Mouse (Mus musculus): ENCODE measurements around the gene Slc5a2. TPM values are rescaled to one million over a fixed set of nuclear protein-coding genes. Genes with fewer than 3 reads are reported as not detected.

Slc5a2 gene
- not detected for total RNA-seq (2021)

DNA sequence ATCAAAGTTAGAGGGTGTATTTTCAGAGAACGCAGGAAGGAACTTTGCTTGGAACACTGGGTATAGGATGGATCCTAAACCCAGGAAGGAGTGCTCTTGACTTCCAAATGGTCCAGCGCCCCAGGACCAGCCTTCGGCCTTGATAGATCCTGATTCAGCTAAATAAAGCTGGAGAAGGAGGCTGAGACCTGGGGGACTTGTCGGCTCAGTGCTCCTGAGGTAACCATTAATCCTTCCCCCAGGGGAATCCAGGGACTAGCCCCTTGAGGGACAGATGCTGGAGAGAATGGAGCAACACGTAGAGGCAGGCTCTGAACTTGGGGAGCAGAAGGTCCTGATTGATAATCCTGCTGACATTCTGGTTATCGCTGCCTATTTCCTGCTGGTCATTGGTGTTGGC lies at the start of gene Slc5a2:
TSS of gene Slc5a2 (plus strand) at position 247 of the 400 bp plus-strand sequence.
- intact Hi-C loops (cut with DNase I) = no loop called here
- DNase-seq (ENCODE audit: low spot score) = no peak

DNA sequence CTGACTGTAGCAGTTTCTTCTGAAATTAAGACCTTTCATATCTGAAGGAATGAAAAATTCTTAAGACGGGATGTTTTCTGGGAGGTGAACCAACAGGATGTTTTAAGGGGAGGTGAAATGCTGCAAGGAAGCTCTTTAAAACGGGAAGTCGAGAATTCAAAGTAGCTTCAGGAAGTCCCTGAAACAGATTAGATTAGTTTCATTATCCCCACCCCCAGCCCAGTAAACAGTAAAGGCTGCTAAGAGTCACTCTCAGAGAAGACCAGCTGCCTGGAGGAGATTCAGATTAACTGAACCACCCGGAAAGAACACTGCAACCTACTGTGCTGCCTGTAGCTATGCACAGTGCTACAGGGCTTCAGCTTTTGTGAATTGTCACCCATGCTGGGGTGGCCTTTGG lies 45.5 kb upstream of the Slc5a2 start:
- no peak for DNase-seq (ENCODE audit: low spot score)
- intact Hi-C loops (cut with DNase I) = no loop called here

DNA sequence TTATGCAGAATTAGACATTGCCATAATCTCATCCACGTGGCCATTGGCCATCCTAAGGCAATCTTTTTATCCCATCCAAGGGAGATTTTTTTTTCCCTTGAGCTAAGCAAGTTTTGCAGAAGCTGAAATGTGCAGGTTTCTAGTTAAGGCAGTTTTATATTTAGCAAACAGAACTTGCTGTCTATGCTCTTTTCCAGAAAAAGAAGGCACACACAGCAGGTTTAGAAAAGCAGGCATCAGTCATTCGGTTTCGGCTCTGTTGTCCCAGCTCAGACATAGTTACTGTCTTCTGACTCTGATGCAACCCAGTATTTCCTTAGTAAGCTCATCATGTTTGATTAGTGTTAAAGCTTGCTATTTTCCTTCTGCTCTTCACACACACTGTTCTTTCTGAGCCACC lies 44.5 kb upstream of the Slc5a2 start:
- no peak for DNase-seq (ENCODE audit: low spot score)
- intact Hi-C loops (cut with DNase I) = no loop called here

DNA sequence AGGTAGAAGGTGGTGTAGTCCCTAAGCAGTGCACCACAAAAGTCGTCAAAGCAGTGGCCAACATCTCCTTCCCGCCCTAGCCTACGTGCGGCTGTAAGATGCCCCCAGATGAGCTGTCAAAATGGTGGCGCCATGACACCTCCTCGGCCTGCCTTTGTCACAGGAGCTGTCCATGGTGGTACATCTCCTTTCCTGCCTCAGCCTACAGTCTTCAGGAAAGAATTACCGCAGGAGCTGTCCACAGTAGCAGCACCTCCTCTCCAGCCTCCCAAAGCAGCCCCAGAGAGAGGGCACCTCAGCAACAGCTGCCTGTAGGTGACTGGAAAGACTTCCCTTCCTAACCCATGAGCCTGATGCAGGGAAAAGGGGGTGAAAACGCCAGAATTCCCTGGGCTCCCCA lies 33.7 kb upstream of the Slc5a2 start:
- intact Hi-C loops (cut with DNase I) = loop anchor here (10.0 kb wide), 1 partner anchor 223 kb away; no protein-coding TSS in a partner anchor

DNA sequence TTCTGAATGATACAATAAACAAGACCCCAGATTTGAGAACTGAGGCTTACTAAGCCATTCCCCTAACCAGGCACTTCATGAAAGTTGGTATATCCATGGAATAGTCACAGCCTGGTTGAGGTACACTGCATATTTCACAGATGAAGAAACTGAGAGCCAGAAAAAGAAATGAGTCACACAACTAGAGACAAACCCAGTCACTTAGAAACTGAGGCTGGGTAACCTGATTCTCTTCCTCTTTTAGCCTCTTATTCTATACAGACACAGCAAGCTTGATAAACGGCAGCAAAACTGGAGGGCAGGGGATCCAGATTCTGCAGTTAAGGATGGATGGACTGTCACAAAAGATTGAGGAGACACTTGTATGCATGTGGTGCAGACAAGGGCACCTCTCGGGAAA lies 30.7 kb upstream of the Slc5a2 start:
- DNase-seq (ENCODE audit: low spot score) = no peak
- intact Hi-C loops (cut with DNase I) = loop anchor here (10.0 kb wide), 1 partner anchor 220 kb away; no protein-coding TSS in a partner anchor

More for the DNA sequence above, 33.7 kb upstream of the Slc5a2 start:
- DNase-seq (ENCODE audit: low spot score) = no peak

DNA sequence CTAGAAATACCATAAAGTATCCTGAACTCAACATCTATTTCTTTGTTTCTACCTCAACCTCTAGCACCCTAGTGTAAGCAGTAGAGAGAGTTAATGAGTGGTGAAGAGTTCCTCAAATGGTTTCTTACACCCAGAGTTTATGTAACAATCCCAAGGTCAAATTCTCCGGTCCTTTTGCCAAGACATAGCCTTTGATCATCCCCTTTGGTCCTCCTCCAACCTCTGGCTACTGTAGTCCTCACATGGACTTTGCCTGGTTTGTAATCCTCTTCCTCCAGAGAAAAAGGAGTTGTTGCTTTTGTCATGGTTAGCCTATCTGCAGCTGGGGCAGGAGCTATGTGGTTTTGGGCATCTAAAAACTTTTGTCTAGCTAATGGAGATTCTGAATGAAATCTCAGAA lies 30.0 kb upstream of the Slc5a2 start:
- intact Hi-C loops (cut with DNase I) = loop anchor here (10.0 kb wide), 1 partner anchor 219 kb away; no protein-coding TSS in a partner anchor
- no peak for DNase-seq (ENCODE audit: low spot score)

DNA sequence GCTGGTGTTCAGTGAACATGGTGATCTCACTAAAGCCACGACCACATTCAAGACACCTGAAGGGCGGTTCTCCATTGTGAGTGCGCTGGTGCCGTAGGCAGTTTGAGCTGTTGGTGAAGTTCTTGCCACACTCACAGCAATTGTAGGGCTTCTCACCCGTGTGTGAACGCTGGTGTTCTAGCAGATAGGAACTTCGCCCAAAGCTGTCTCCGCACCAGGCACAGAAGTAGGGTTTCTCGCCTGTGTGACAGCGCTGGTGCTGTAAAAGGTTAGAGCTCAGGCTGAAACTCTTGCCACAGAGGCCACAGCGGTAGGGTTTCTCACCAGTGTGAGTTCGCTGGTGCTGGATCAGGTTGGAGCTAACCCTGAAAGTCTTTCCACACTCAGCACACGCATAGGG lies 29.0 kb upstream of the Slc5a2 start:
- intact Hi-C loops (cut with DNase I) = loop anchor here (2.0 to 10.0 kb wide), 2 partner anchors 108 to 218 kb away; no protein-coding TSS in a partner anchor
- no peak for DNase-seq (ENCODE audit: low spot score)

DNA sequence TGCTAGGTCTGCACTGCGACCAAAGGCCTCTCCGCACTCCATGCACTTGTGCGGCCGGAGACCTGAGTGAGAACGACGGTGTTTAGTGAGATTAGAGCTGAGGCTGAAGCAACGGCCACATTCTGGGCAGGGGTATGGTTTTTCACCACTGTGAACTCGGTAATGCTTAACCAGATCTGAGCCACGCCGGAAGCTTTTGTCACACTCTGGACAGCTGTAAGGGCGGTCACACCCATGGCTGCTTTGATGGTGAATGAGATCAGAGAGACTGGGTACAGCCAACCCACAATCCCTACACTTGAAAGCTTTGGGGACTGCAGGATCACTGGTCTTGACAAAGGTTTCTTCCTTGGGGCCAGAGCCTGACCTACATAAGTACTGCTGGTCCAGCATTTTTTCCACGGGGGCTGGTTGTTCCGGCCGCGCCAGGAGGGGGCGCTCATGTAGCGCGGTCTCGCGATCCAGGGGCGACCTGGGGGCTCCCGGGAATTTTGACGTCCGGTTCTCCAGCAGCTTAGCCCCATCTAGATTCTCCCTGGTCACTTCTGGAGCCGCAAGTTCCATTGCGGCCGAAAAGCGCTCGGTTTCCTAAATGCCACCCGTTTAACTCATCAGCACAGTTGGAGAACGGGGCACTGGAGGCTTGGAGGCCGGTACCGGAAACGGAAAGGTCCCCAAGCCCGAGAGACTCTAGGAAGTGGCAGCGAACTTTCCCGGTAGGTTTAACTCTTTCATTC lies 28.4 kb upstream of the Slc5a2 start, which contains the start of gene Armc5:
TSS of gene Armc5 (plus strand) at position 487 of the 737 bp plus-strand sequence.
- DNase-seq (ENCODE audit: low spot score) = peak; percentile 74
- intact Hi-C loops (cut with DNase I) = loop anchor here (2.0 to 10.0 kb wide), 2 partner anchors 108 to 218 kb away; no protein-coding TSS in a partner anchor

DNA sequence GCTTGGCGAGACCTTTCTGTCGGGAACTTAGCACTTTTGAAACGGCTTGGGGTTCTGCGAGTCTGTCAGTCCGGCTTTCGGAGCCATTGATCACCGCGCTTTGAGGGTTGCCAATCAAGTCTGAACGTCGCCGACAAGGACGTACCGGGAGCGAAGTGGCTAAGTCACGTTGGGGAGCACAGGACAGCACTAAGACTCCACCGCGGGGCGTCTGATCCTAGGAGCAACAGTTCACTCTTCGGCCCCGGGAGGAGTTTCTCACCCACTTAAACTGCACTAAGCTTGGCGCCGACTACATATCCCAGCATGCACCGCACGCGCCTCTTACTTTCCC lies 27.9 kb upstream of the Slc5a2 start:
- DNase-seq (ENCODE audit: low spot score) = no peak
- intact Hi-C loops (cut with DNase I) = loop anchor here (2.0 to 10.0 kb wide), 2 partner anchors 107 to 217 kb away; no protein-coding TSS in a partner anchor

DNA sequence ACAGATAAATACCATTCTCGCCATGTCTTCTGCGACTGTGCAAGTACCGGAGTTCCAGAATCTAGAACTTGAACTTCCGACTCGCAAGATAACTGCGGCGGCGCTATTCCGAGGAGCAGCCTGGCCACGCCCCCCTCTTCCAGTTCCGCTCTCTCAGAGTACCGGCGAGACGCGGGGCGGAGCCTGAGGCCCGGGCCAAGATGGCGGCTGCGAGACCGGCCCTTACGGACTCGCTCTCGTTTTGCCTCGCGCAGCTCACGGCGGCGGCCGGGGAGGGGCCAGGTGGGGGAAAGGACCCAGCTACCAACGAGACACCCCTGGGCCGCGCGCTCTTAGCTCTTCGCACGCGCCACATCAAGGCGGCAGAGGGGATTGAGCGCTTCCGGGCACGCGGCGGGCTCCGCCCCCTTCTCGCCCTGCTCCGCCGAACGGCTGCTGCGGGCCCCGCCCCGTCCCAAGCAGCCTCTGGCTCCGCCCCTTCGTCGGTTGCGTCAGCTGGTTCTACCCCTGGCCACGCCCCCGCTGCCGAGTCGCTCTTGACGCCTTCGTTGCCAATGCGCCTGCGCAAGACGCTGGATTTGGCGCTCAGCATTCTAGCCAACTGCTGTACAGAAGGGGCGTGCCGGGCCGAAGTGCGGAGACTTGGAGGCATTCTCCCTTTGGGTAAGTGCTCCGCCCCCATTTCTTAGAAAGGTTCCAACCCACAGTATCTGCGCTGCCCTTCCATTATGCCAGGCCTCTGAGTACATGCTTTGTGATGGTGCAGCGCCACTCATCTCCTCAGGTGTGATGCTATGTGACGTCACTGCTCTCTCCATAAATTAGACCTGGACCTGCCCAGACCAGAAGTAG lies 27.3 kb upstream of the Slc5a2 start, which contains the start of gene 9130023H24Rik:
TSS of gene 9130023H24Rik (minus strand) at position 105 of the 852 bp plus-strand sequence.
- DNase-seq (ENCODE audit: low spot score) = peak; percentile 99
- intact Hi-C loops (cut with DNase I) = loop anchor here (2.0 to 10.0 kb wide), 2 partner anchors 107 to 217 kb away; no protein-coding TSS in a partner anchor

DNA sequence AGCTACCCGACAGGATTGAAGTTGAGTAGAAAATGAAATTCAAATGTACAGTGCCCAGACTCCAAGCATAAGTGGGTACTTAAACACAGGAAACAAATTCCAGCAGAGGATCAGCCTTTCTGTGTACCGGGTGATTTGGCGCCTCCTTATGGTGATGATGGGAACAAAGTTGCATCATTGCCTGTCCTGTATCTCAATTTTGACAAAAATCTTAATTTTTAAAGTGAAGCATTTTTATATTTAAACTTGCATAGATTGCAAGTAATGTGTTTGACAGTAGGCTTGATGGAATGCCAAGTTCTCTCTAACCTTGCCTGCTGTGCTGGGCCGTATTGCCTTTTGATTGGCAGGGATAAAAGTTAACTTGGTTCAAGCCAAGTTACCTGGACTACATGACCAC lies 26.5 kb upstream of the Slc5a2 start:
- intact Hi-C loops (cut with DNase I) = loop anchor here (10.0 kb wide), 1 partner anchor 216 kb away; no protein-coding TSS in a partner anchor
- DNase-seq (ENCODE audit: low spot score) = no peak

DNA sequence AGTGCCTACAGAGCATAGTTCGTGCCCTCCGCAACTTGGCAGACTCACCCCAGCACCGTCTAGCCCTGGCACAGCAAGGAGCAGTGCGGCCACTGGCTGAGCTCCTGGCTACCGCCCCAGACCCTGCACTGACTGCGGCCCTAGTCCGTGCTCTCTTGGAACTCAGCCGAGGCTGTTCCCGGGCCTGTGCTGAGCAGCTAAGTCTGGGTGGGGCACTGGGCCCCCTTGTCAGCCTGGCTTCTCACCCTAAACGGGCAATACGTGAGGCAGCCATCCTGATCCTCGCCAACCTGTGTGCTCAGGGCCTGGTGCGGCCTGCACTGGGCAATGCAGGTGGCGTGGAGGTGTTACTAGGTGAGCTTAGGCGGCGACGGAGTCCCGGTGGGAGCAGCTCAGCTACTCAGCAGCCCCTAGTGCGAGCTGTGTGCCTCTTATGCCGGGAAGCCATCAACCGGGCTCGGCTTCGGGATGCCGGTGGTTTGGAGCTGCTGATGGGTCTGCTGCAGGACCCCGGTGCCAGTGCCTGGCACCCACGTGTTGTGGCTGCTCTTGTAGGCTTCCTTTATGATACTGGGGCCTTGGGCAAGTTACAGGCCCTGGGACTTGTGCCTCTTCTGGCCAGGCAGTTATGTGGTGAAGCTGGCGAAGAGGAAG lies 25.2 kb upstream of the Slc5a2 start:
- intact Hi-C loops (cut with DNase I) = loop anchor here (10.0 kb wide), 1 partner anchor 455 kb away; no protein-coding TSS in a partner anchor
- no peak for DNase-seq (ENCODE audit: low spot score)

DNA sequence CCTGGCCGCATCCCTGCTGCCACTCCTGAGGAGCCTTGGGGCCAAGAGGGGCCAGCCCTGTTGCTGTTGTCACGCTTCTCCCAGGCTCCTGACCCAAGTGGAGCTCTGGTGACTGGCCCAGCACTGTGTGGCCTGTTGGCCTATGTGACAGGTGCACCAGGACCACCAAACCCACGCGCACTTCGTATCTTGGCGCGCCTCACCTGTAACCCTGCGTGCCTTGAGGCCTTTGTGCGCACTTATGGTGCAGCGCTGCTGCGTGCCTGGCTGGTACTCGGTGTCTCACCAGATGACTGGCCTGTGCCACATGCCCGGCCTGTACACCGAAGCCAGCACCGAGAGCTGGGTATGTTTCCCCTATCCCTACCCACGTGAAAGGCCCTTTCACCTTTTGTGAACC lies 23.1 kb upstream of the Slc5a2 start:
- no peak for DNase-seq (ENCODE audit: low spot score)
- intact Hi-C loops (cut with DNase I) = loop anchor here (10.0 kb wide), 1 partner anchor 452 kb away; no protein-coding TSS in a partner anchor

DNA sequence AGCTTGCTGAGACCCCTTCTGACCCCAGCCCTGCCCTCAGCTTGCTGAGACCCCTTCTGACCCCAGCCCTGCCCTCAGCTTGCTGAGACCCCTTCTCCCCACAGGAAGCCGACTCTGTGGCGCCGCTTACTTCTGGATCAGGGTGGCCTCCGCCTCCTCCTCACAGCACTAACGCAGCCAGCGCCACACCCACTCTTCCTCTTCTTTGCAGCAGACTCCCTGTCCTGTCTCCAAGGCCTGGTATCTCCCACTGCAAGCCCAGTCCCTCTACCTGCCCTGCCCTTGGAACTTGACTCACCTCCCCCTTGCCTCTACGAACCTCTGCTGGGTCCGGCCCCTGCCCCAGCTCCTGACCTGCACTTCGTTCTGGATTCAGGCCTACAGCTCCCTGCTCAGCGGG lies 21.5 kb upstream of the Slc5a2 start:
- no peak for DNase-seq (ENCODE audit: low spot score)
- intact Hi-C loops (cut with DNase I) = loop anchor here (10.0 kb wide), 1 partner anchor 451 kb away; no protein-coding TSS in a partner anchor

DNA sequence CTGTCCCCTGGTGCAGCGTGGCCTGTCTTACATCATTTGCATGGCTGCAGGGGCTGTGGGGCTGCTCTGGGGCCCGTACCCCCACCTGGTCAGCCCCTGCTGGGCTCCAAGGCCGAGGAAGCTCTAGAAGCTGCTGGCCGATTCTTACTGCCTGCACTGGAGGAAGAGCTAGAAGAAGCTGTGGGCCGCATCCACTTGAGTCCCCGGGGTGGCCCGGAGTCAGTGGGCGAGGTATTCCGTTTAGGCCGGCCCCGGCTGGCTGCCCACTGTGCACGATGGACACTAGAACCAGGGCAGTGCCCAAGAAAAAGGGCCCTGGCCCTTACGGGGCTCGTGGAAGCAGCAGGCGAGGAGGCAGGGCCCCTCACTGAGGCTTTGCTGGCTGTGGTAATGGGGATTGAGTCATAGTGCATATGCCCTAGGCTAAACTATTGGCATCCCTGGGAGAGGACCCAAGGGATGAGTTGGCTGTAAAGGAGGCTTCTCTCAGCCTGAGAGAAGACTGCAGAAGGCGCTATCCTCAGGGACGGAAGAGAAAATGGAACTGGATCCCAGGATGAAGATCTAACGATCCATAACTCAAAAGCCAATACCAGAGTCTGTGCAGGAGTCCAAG lies 20.9 kb upstream of the Slc5a2 start:
- intact Hi-C loops (cut with DNase I) = loop anchor here (10.0 kb wide), 1 partner anchor 450 kb away; no protein-coding TSS in a partner anchor
- DNase-seq (ENCODE audit: low spot score) = no peak

DNA sequence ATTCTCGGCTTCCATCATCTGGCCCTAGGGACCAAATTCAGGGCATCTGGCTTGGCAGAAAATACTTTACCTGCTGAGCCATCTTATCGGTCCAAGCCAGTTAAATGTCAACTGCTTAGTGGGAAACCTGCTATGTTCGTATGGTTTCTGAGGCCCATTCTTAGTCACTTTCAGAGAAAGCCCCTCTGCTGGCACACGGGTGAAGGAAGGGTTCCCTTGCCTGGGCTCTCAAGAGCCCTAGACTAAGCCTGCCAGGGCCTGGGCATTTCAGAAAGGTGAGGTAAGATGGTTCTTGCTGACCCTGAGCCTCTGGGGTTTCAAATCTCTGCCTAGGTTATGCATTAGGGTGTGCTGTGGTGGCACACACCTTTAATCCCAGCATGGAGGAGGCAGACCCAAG lies 19.9 kb upstream of the Slc5a2 start:
- intact Hi-C loops (cut with DNase I) = loop anchor here (10.0 kb wide), 1 partner anchor 449 kb away; no protein-coding TSS in a partner anchor
- no peak for DNase-seq (ENCODE audit: low spot score)

DNA sequence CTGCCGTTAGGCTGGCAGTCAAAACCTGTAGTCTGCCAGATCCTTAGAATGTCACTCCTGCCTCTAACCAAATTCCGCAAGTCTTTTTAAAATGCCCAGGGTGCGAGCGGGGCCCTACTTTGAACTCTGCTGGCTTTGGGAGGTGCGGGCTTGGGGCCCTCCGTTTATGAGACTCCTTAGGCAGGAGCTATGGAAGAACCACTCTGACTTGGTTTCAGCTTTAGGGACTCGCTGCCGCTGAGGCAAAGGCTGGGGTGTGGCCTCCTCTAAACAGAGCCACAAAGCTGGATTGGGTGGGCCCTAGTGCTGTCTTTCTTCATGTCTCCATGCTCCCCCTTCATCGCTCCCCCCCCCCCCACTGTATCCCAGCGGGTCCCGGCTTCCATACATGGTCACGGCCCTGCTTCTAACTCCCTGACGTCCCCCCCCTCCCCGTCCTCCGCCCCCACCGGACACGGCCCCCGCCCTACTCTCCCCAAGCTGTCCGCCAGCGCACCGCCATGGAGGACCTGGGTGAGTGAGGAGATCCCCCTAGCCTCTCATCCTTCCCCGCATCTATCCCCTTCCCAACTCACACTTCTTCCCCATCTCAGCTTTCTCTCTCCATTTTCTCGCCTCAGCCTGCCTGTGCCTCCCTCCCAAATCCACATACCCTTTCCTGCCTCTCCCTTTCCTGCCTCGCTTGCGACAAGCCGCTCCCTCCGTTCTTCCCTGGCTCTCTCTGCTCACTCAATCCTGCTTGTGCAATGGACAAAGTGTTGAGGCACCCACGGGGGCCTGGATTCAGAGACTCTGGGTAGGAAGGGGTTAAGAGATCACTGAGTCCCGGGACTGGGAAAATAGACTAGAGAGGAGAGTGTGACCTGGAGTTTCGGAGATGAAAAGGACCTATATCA lies 18.7 kb upstream of the Slc5a2 start, which contains the start of gene Tgfb1i1:
TSS of gene Tgfb1i1 (plus strand) at position 317 of the 896 bp plus-strand sequence.
- peak; percentile 70 for DNase-seq (ENCODE audit: low spot score)
- intact Hi-C loops (cut with DNase I) = loop anchor here (10.0 kb wide), 1 partner anchor 448 kb away; no protein-coding TSS in a partner anchor

DNA sequence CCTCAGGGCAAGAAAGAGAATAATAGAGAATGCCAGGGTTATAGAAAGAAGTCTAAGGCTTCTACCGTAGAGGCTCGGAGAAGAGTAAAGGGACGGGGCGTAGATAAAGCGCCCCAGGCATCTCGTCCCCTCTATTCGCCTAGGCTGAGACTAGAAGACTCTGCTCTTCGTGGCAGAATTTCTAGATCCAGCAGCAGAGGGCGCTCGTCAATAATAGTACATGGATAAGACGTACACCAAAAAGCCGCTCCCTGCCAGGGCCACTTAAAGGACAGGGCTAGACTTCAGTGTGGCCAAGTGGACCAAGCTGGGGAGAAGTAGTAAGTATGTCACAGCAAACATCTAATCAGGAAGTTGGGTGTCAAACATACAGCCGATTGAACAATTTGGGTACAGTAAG lies 18.0 kb upstream of the Slc5a2 start:
- peak; percentile 70 for DNase-seq (ENCODE audit: low spot score)
- intact Hi-C loops (cut with DNase I) = loop anchor here (10.0 kb wide), 1 partner anchor 447 kb away; no protein-coding TSS in a partner anchor
